15 mouse cellular contexts compared by ENCODE assay signal in the genomic region with DNA sequence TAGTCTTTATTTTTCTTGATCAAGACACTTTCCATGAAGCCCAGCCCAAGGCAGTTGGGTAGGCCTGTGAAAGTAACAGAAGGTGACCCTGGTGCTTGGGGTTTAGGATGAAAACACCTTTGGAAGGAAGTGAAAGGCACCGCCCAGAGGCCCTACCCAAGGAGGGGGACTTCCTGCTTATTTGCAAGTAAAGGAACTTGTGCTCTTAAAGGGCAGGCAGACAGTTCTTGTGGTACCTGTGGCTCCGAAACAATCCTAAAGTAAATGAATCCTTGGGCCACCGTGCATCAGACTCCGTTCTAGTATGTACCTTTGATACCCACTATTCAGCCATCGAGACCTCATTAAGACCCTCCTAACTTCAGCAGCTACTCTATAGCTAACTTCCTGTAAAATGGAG. TPM values are rescaled to one million over a fixed set of nuclear protein-coding genes. Genes with fewer than 3 reads are reported as not detected.
DNase-seq lines count a peak whose midpoint lies in the region; ATAC-seq and TF ChIP-seq lines count a peak whose summit lies in the region.
"Had no signal": no experiment of that assay in that cellular context is flagged by ENCODE, and none has a peak within 500 bp of the region (broad histone marks: within the 10 kb centered on the region; RNA-seq: fewer than 3 reads in every experiment).

No protein-coding gene starts in this region.

- no peak overlapping the region for H3K4me2 ChIP-seq in midbrain, embryonic 11.5 days
- H3K4me2 ChIP-seq in kidney, embryonic 15.5 days: no peak overlapping the region
- H3K4me2 ChIP-seq: embryonic facial prominence, embryonic 15.5 days; liver, embryonic 13.5 days; neural tube, embryonic 12.5 days; stomach, embryonic 15.5 days had no signal

- DNase-seq in A20 (ENCODE audit: low read depth, low spot score): peak; percentile 76
- peak; percentile 65 for DNase-seq in CD4-positive helper T cell, adult 2 months (ENCODE audit: low read depth, low spot score)
- DNase-seq in midbrain, embryonic 11.5 days (ENCODE audit: low spot score, missing footprints): no peak
- DNase-seq in adrenal gland, postnatal 10 days: no peak
- no peak for DNase-seq in embryonic facial prominence, embryonic 10.5 days (ENCODE audit: low spot score)
- DNase-seq: kidney, adult 9 months; liver, embryonic 13.5 days had no signal

- H3K36me3 ChIP-seq in small intestine, adult 2 months (ENCODE audit: control insufficient read depth, insufficient read depth, low read length): no peaks in the 10 kb centered on the region
- no peaks in the 10 kb centered on the region for H3K36me3 ChIP-seq in midbrain, embryonic 11.5 days (ENCODE audit: control insufficient read depth, insufficient read depth, low read length)
- no peaks in the 10 kb centered on the region for H3K36me3 ChIP-seq in kidney, embryonic 15.5 days
- no peaks in the 10 kb centered on the region for H3K36me3 ChIP-seq in embryonic facial prominence, embryonic 10.5 days (replicated peaks)
- H3K36me3 ChIP-seq: embryonic facial prominence, embryonic 15.5 days; liver, embryonic 13.5 days; neural tube, embryonic 12.5 days; stomach, embryonic 15.5 days had no signal

- no peaks in the 10 kb centered on the region for H3K27me3 ChIP-seq in small intestine, adult 2 months (ENCODE audit: control insufficient read depth, insufficient read depth, low read length)
- H3K27me3 ChIP-seq in midbrain, embryonic 11.5 days (ENCODE audit: control insufficient read depth, insufficient read depth, low read length): no peaks in the 10 kb centered on the region
- 0 out of 2 replicates have a peak, but pooled peaks cover 7% of the 10 kb centered on the region for H3K27me3 ChIP-seq in kidney, embryonic 15.5 days
- H3K27me3 ChIP-seq in embryonic facial prominence, embryonic 10.5 days (replicated peaks; ENCODE audit: low read depth, poor library complexity, severe bottlenecking): peaks cover 50% of the 10 kb centered on the region
- H3K27me3 ChIP-seq: embryonic facial prominence, embryonic 15.5 days; liver, embryonic 13.5 days; neural tube, embryonic 12.5 days; stomach, embryonic 15.5 days had no signal

- H3K9ac ChIP-seq in midbrain, embryonic 11.5 days (ENCODE audit: low read length): no peak overlapping the region
- no peak overlapping the region for H3K9ac ChIP-seq in kidney, embryonic 15.5 days
- H3K9ac ChIP-seq: embryonic facial prominence, embryonic 15.5 days; liver, embryonic 13.5 days; neural tube, embryonic 12.5 days; stomach, embryonic 15.5 days had no signal

- no peaks in the 10 kb centered on the region for H3K9me3 ChIP-seq in midbrain, embryonic 11.5 days (ENCODE audit: control insufficient read depth, low read length)
- no peaks in the 10 kb centered on the region for H3K9me3 ChIP-seq in kidney, embryonic 15.5 days (replicated peaks)
- H3K9me3 ChIP-seq in embryonic facial prominence, embryonic 10.5 days: no peaks in the 10 kb centered on the region
- H3K9me3 ChIP-seq: embryonic facial prominence, embryonic 15.5 days; liver, embryonic 13.5 days; neural tube, embryonic 12.5 days; stomach, embryonic 15.5 days had no signal

- no peak for ATAC-seq in midbrain, embryonic 11.5 days (ENCODE audit: low FRiP score)
- no peak for ATAC-seq in kidney, embryonic 15.5 days (replicated peaks; ENCODE audit: low FRiP score)
- ATAC-seq: forebrain, embryonic 14.5 days had no signal

- TF ChIP-seq CTCF in bone marrow, adult 2 months (IDR thresholded peaks at IDR 0.05; ENCODE audit: control insufficient read depth, insufficient read depth, low read length): no peak
- TF ChIP-seq CTCF in small intestine, adult 2 months (IDR thresholded peaks at IDR 0.05; ENCODE audit: extremely low read depth, insufficient read length, insufficient replicate concordance, low read depth, low read length): no peak

- WGBS in bone marrow, adult 2 months: 35% methylated on average over 5 of the region's 5 CpGs
- 83% methylated on average over 5 of the region's 5 CpGs for WGBS in small intestine, adult 2 months
- 91% methylated on average over 5 of the region's 5 CpGs for WGBS in midbrain, embryonic 11.5 days
- 85% methylated on average over 5 of the region's 5 CpGs for WGBS in kidney, embryonic 15.5 days
- 91% methylated on average over 5 of the region's 5 CpGs for WGBS in embryonic facial prominence, embryonic 10.5 days

- H3K4me1 ChIP-seq in bone marrow, adult 2 months (ENCODE audit: control insufficient read depth, insufficient read depth, low read length): peaks cover 5% of the 10 kb centered on the region
- peaks cover 2% of the 10 kb centered on the region; the same call in 1 of the 2 replicates for H3K4me1 ChIP-seq in small intestine, adult 2 months (ENCODE audit: control insufficient read depth, insufficient read depth, insufficient read length, low read length)
- H3K4me1 ChIP-seq in midbrain, embryonic 11.5 days (ENCODE audit: control insufficient read depth, insufficient read depth, low read length): no peaks in the 10 kb centered on the region
- no peaks in the 10 kb centered on the region for H3K4me1 ChIP-seq in kidney, embryonic 15.5 days
- H3K4me1 ChIP-seq in embryonic facial prominence, embryonic 10.5 days: no peaks in the 10 kb centered on the region
- H3K4me1 ChIP-seq: embryonic facial prominence, embryonic 15.5 days; liver, embryonic 13.5 days; neural tube, embryonic 12.5 days; stomach, embryonic 15.5 days had no signal

- peak overlapping the region; percentile 91; the same call in 1 of the 2 replicates for H3K27ac ChIP-seq in bone marrow, adult 2 months (ENCODE audit: control insufficient read depth, insufficient read depth, low read depth, low read length, poor library complexity)
- H3K27ac ChIP-seq in small intestine, adult 2 months (ENCODE audit: insufficient read depth, low read depth, low read length): peak overlapping the region; percentile 55
- H3K27ac ChIP-seq in midbrain, embryonic 11.5 days (ENCODE audit: low read depth, low read length): no peak overlapping the region
- H3K27ac ChIP-seq in kidney, embryonic 15.5 days: no peak overlapping the region
- no peak overlapping the region for H3K27ac ChIP-seq in embryonic facial prominence, embryonic 10.5 days (replicated peaks)
- H3K27ac ChIP-seq: embryonic facial prominence, embryonic 15.5 days; liver, embryonic 13.5 days; neural tube, embryonic 12.5 days; stomach, embryonic 15.5 days had no signal

- TF ChIP-seq POLR2A in bone marrow, adult 2 months (IDR thresholded peaks at IDR 0.05; ENCODE audit: borderline replicate concordance, control insufficient read depth, low read depth, low read length): no peak
- TF ChIP-seq POLR2A in small intestine, adult 2 months (IDR thresholded peaks at IDR 0.05; ENCODE audit: low read depth, low read length): no peak

- peak overlapping the region; percentile 35 for H3K4me3 ChIP-seq in bone marrow, adult 2 months (replicated peaks; ENCODE audit: control insufficient read depth, low read depth, low read length)
- no peak overlapping the region for H3K4me3 ChIP-seq in small intestine, adult 2 months (ENCODE audit: low read depth, low read length)
- H3K4me3 ChIP-seq in midbrain, embryonic 11.5 days (ENCODE audit: low read depth, low read length): no peak overlapping the region
- no peak overlapping the region for H3K4me3 ChIP-seq in kidney, embryonic 15.5 days (replicated peaks)
- H3K4me3 ChIP-seq in embryonic facial prominence, embryonic 10.5 days: no peak overlapping the region
- H3K4me3 ChIP-seq: embryonic facial prominence, embryonic 15.5 days; liver, embryonic 13.5 days; neural tube, embryonic 12.5 days; stomach, embryonic 15.5 days had no signal

RNA-seq across cellular contexts. Expression of gene Tmsb4x, which starts 17.5 kb away (rescaled TPM):
- 2,117 and 3,348 TPM in 2 replicates for polyA plus RNA-seq in bone marrow, adult 2 months (2011; ENCODE audit: insufficient read depth, insufficient read length, low replicate concordance, missing spikeins)
- polyA plus RNA-seq in small intestine, adult 2 months (2012; rRNA removed): 44.6 and 57.7 TPM in 2 replicates
- 5,801 and 6,146 TPM in 2 replicates for polyA plus RNA-seq in midbrain, embryonic 11.5 days (2014; fragmentation: Nextera tagmentation; extraction: Ambion mirVana)
- 100 to 1,000 TPM; 687 to 755 TPM for total RNA-seq in adrenal gland, postnatal 10 days (2021)
- polyA plus RNA-seq in kidney, embryonic 15.5 days (2015; fragmentation: Nextera tagmentation; extraction: Ambion mirVana): 2,736 and 2,813 TPM in 2 replicates
- polyA plus RNA-seq in embryonic facial prominence, embryonic 10.5 days (2016; fragmentation: Nextera tagmentation; extraction: Ambion mirVana): 2,138 and 2,201 TPM in 2 replicates

RNA-seq across cellular contexts. Expression of gene Tlr8, which starts 37.6 kb away (rescaled TPM):
- polyA plus RNA-seq in bone marrow, adult 2 months (2011; ENCODE audit: insufficient read depth, insufficient read length, low replicate concordance, missing spikeins): 1.4 and 1.5 TPM in 2 replicates
- 0.05 TPM in 1 of 2 replicates, not detected in the other for polyA plus RNA-seq in small intestine, adult 2 months (2012; rRNA removed)
- polyA plus RNA-seq in midbrain, embryonic 11.5 days (2014; fragmentation: Nextera tagmentation; extraction: Ambion mirVana): 0.14 TPM in 1 of 2 replicates, not detected in the other
- total RNA-seq in adrenal gland, postnatal 10 days (2021): 1 to 10 TPM; 1.4 to 1.5 TPM
- 0.17 TPM in 2 replicates for polyA plus RNA-seq in kidney, embryonic 15.5 days (2015; fragmentation: Nextera tagmentation; extraction: Ambion mirVana)
- 0.05 TPM in 1 of 2 replicates, not detected in the other for polyA plus RNA-seq in embryonic facial prominence, embryonic 10.5 days (2016; fragmentation: Nextera tagmentation; extraction: Ambion mirVana)
- polyA plus RNA-seq: hindbrain, embryonic 11.5 days had no signal

Comparison
In these comparisons a context has a peak if more than half of its experiments do, and no peak if none do; other contexts are left out.
1. DNase-seq: peak in A20 (single experiment) and CD4-positive helper T cell, adult 2 months (single experiment); none in midbrain, embryonic 11.5 days (single experiment), adrenal gland, postnatal 10 days (single experiment) and embryonic facial prominence, embryonic 10.5 days (single experiment).
2. H3K27ac ChIP-seq: peak in bone marrow, adult 2 months (single experiment) and small intestine, adult 2 months (single experiment); none in midbrain, embryonic 11.5 days (single experiment), kidney, embryonic 15.5 days (single experiment) and embryonic facial prominence, embryonic 10.5 days (single experiment).
3. RNA of gene Tmsb4x, which starts 17.5 kb away (polyA plus RNA-seq): 5,801 to 6,146 TPM in midbrain, embryonic 11.5 days, 2,117 to 3,348 TPM in bone marrow, adult 2 months, 2,736 to 2,813 TPM in kidney, embryonic 15.5 days and 2,138 to 2,201 TPM in embryonic facial prominence, embryonic 10.5 days; 44.6 to 57.7 TPM in small intestine, adult 2 months; every median in the first group is over 10 times any median in the second.